Mouse (Mus musculus) embryonic facial prominence, embryonic 11.5 days (tissue): ENCODE data around the gene Fgfr2. TPM values are rescaled to one million over a fixed set of nuclear protein-coding genes. Genes with fewer than 3 reads are reported as not detected.
A peak's percentile ranks its signal among the peaks of the same experiment; 100 is the strongest.

Source experiments
- ATAC-seq: fragments of 200-750 bp; cut with Nextera tagmentation; replicated peaks from 2 replicates; pipeline ENCODE4 v1.8.0; 2017; ENCODE audit warnings: low read depth; ENCODE audit not compliant: insufficient number of reproducible peaks, low FRiP score, low TSS enrichment
- DNase-seq: peaks from one replicate; pipeline ENCODE4 v3.0.0-alpha.2; 2015; ENCODE audit warnings: low spot score
- H3K27ac ChIP-seq: fragments of 300-500 bp; sonication (generic); replicated peaks from 2 replicates; pipeline ENCODE4 v1.5.1; 2014; ENCODE audit warnings: mild to moderate bottlenecking, low read depth, low read length, control low read depth
- H3K27me3 ChIP-seq: fragments of 300-500 bp; sonication (generic); 2 replicates; pipeline ENCODE4 v1.6.1; 2014; ENCODE audit warnings: mild to moderate bottlenecking, low read length, moderate library complexity, mixed read lengths; ENCODE audit not compliant: control insufficient read depth, insufficient read depth
- H3K36me3 ChIP-seq: fragments of 300-500 bp; sonication (generic); replicated peaks from 2 replicates; pipeline ENCODE4 v1.6.1; 2014; ENCODE audit warnings: low read depth, mild to moderate bottlenecking, low read length, moderate library complexity, mixed read lengths; ENCODE audit not compliant: control insufficient read depth, insufficient read depth
- H3K4me1 ChIP-seq: fragments of 300-500 bp; sonication (generic); 2 replicates; pipeline ENCODE4 v1.6.1; 2014; ENCODE audit warnings: low read length, mixed read lengths; ENCODE audit not compliant: control insufficient read depth, insufficient read depth
- H3K4me2 ChIP-seq: fragments of 300-500 bp; sonication (generic); 2 replicates; pipeline ENCODE4 v1.6.1; 2014; ENCODE audit warnings: low read depth, mild to moderate bottlenecking, control low read depth, low read length, moderate library complexity
- H3K4me3 ChIP-seq: fragments of 300-500 bp; sonication (generic); 2 replicates; pipeline ENCODE4 v1.5.1; 2014; ENCODE audit warnings: low read depth, low read length, control low read depth
- H3K9ac ChIP-seq: fragments of 300-500 bp; sonication (generic); replicated peaks from 2 replicates; pipeline ENCODE4 v1.6.1; 2014; ENCODE audit warnings: mild to moderate bottlenecking, control low read depth, low read length
- H3K9me3 ChIP-seq: fragments of 300-500 bp; sonication (generic); replicated peaks from 2 replicates; pipeline ENCODE4 v1.6.1; 2016; ENCODE audit warnings: mild to moderate bottlenecking, low read length, inconsistent platforms, mixed read lengths; ENCODE audit not compliant: control insufficient read depth
- WGBS: fragments of 180-500 bp; shearing (Covaris S2); extraction: QIAGEN DNeasy Blood & Tissue Kit; methylation state at CpG from one replicate; pipeline ENCODE4 v1.1.7; 2014; 5-methylcytosine and 5-hydroxymethylcytosine counted together
- polyA plus RNA-seq: library from polyadenylated mRNA; unstranded; fragments of >200 nt; fragmentation: Nextera tagmentation; extraction: Ambion mirVana; gene quantifications from 2 replicates; pipeline ENCODE4 v1.2.1, GENCODE M21; 2014

Gene Fgfr2
- polyA plus RNA-seq, 1 experiment from 2014 or later = 75.6 TPM

DNA sequence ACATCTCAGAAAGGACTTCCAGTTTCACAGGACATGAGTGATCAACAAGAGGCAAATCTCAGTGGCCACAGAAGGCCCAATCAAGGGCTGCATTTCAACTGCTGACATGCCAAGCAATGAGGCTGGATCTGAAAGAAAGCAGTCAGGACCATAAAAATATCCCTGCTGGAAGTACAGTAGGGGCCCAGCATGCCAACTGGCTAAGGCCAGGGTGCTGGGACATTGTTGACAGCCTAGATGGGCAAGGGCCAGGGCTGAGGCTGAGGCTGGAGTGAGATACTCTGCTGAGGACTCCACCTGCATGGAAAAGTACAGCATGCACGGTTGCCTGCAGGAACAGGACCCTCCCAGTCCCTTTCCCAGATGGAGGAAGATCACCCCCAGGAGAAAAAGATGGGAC is 926.6 kb downstream of the Fgfr2 start:
- no peak overlapping the region for H3K4me3 ChIP-seq
- no peak overlapping the region for H3K4me2 ChIP-seq
- 93% methylated on average over 1 of the region's 1 CpGs for WGBS
- H3K9ac ChIP-seq = no peak overlapping the region
- H3K27ac ChIP-seq = no peak overlapping the region
- no peaks in the 10 kb centered on the region for H3K36me3 ChIP-seq
- ATAC-seq (no peak), DNase-seq (no peak)
- H3K9me3 ChIP-seq = no peaks in the 10 kb centered on the region
- H3K4me1 ChIP-seq = no peaks in the 10 kb centered on the region
- H3K27me3 ChIP-seq = no peaks in the 10 kb centered on the region

DNA sequence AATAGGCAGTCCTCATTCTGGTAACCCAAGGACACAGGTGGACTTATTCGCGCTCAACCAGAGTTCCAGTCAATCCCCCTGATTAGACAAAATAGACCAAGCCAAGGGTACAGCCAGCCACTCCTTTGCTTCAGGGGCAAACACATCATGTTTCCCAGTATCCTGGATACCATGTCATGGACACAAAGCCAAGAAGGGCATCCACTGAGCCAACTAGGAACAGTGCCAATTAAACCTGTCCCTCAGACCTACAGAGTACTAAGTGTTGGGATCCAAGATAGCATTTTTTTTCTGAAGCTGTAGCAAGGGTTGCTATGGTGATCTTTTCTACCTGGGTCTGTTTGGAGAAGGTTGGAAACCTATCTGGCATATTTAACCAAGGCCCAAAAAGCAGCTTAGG is 929.5 kb downstream of the Fgfr2 start:
- DNase-seq = no peak
- Histone ChIP-seq H3K4me3 (no peak overlapping the region), H3K9me3 (no peaks in the 10 kb centered on the region), H3K27ac (no peak overlapping the region), H3K9ac (no peak overlapping the region), H3K36me3 (no peaks in the 10 kb centered on the region), H3K4me1 (no peaks in the 10 kb centered on the region), H3K27me3 (no peaks in the 10 kb centered on the region), H3K4me2 (no peak overlapping the region)
- WGBS = 96% methylated on average over 2 of the region's 2 CpGs
- no peak for ATAC-seq

DNA sequence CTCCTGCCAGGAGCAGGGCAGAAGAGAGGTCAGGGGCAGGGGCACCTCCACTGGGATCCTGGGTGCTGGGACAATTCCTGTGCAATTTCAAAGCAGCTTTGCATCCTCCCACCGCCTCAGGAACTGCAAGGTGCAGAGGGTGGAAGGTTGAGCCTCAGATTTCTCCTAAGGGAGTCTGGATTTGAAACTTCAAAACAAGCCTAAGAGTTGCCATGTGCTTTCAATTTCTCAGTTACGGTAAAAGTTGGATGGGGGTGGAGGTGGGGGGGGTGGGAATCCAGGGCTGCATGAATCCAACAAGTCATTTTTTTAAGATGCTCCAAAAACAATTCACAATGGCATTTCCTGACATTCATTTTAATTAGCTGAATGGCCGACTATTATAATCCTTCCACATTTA is 935.7 kb downstream of the Fgfr2 start:
- Histone ChIP-seq H3K9me3 (no peaks in the 10 kb centered on the region), H3K27ac (no peak overlapping the region), H3K4me3 (no peak overlapping the region), H3K4me1 (peaks cover 7% of the 10 kb centered on the region), H3K4me2 (0 out of 2 replicates have a peak overlapping the region, but pooled peaks have one; percentile 10), H3K36me3 (no peaks in the 10 kb centered on the region), H3K27me3 (no peaks in the 10 kb centered on the region), H3K9ac (no peak overlapping the region)
- ATAC-seq (no peak), DNase-seq (peak; percentile 78)
- 28% methylated on average over 3 of the region's 3 CpGs for WGBS

DNA sequence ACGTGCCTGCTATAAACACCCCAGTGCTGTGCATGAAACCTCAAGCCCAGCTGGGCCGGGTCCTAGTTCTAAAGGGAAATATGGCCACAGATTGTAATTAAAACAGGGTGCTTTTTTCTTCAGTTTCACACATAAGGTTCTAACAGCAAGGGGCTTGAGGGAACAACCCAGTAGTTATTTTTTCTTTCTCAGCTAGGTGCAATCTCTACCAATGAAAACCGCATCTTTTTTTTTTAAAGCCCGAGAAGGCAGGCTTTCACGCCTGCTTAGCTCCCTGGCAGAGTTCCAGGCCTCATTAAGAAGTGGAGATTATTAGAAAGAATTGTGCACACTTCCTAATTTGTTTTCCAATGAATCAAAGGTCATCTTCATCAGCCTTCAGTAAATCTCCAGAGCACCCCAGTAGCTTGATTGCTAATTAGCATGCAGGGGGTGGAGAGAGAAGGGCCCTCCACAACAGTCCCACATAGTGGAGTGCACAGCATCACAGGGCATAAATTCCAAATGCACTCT is 939.2 kb downstream of the Fgfr2 start:
- no peak for ATAC-seq
- whole genome bisulfite sequencing = 72% methylated on average over 5 of the region's 5 CpGs

GRCm38 (mm10) chr7:132181586-132182198 is 941.5 kb downstream of the Fgfr2 start:
- H3K9ac ChIP-seq = no peak overlapping the region
- no peak overlapping the region for H3K4me3 ChIP-seq
- no peak overlapping the region for H3K4me2 ChIP-seq
- 89% methylated on average over 4 of the region's 4 CpGs for WGBS
- DNase-seq = no peak
- ATAC-seq = no peak
- H3K4me1 ChIP-seq = 0 out of 2 replicates have a peak, but pooled peaks cover under 1% of the 10 kb centered on the region
- H3K9me3 ChIP-seq = no peaks in the 10 kb centered on the region; the same call in 1 of the 2 replicates
- H3K36me3 ChIP-seq = no peaks in the 10 kb centered on the region
- no peak overlapping the region for H3K27ac ChIP-seq
- H3K27me3 ChIP-seq = no peaks in the 10 kb centered on the region

More for the DNA sequence above, 939.2 kb downstream of the Fgfr2 start:
- H3K27me3 ChIP-seq = no peaks in the 10 kb centered on the region
- H3K9me3 ChIP-seq = no peaks in the 10 kb centered on the region; the same call in 1 of the 2 replicates
- H3K4me2 ChIP-seq = no peak overlapping the region
- H3K36me3 ChIP-seq = no peaks in the 10 kb centered on the region
- H3K4me1 ChIP-seq = peaks cover 7% of the 10 kb centered on the region
- H3K27ac ChIP-seq = no peak overlapping the region
- H3K4me3 ChIP-seq = no peak overlapping the region
- DNase-seq = no peak
- no peak overlapping the region for H3K9ac ChIP-seq

DNA sequence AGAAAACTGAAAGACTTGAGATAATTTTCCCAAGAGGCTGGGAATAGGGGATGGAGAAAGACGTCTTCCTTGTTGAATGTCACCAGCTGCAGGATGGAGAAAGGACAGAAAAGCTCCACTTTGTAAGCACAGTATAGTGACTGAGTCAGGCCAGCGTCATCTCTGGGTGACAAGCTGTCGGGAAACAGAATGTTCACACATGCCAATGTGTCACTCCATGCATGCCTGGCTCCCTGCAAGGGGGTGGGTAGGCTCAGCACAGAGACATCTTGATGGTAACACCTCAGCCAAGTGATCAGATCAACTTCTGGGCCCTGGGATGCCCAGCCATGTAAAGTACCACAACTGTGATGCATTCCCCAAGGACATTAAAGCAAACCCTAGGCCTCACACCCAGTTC is 942.1 kb downstream of the Fgfr2 start:
- DNase-seq = no peak
- Histone ChIP-seq H3K27me3 (no peaks in the 10 kb centered on the region), H3K9me3 (no peaks in the 10 kb centered on the region; the same call in 1 of the 2 replicates), H3K36me3 (no peaks in the 10 kb centered on the region), H3K4me1 (no peaks in the 10 kb centered on the region), H3K4me2 (no peak overlapping the region), H3K9ac (no peak overlapping the region), H3K4me3 (no peak overlapping the region), H3K27ac (no peak overlapping the region)
- 75% methylated on average over 3 of the region's 3 CpGs for WGBS
- ATAC-seq = no peak

GRCm38 (mm10) chr7:132179049-132179448 is 944.1 kb downstream of the Fgfr2 start:
- Histone ChIP-seq H3K9me3 (no peaks in the 10 kb centered on the region; the same call in 1 of the 2 replicates), H3K4me3 (no peak overlapping the region), H3K4me2 (no peak overlapping the region), H3K9ac (no peak overlapping the region), H3K36me3 (no peaks in the 10 kb centered on the region), H3K4me1 (no peaks in the 10 kb centered on the region), H3K27ac (no peak overlapping the region), H3K27me3 (no peaks in the 10 kb centered on the region)
- 73% methylated on average over 1 of the region's 1 CpGs for whole genome bisulfite sequencing
- DNase-seq (no peak), ATAC-seq (no peak)

- Histone ChIP-seq H3K4me2 (no peak overlapping the region), H3K36me3 (no peaks in the 10 kb centered on the region), H3K9me3 (no peaks in the 10 kb centered on the region), H3K27ac (no peak overlapping the region), H3K9ac (no peak overlapping the region), H3K4me1 (no peaks in the 10 kb centered on the region), H3K27me3 (no peaks in the 10 kb centered on the region), H3K4me3 (no peak overlapping the region)
- ATAC-seq = no peak
- 89% methylated on average over 5 of the region's 5 CpGs for WGBS
- no peak for DNase-seq
Measured at GRCm38 (mm10) chr7:132174787-132175186, 948.4 kb downstream of the Fgfr2 start.
